Mouse (Mus musculus) midbrain, embryonic 10.5 days (tissue): ENCODE measurements at regions not wholly inside any gene's neighbourhood (a gene's known extent, or its start where the extent isn't known, plus 50 kb on each side); places are given as distances from the start of the nearest gene placed in this dataset.
A peak's percentile ranks its signal among the peaks of the same experiment; 100 is the strongest.

Experiments used
- DNase-seq: peaks from one replicate; pipeline ENCODE4 v3.0.0-alpha.2; 2017; ENCODE audit warnings: low spot score
- H3K27ac ChIP-seq: fragments of 300-500 bp; sonication (generic); replicated peaks from 2 replicates; pipeline ENCODE4 v1.5.1; 2016; ENCODE audit warnings: mild to moderate bottlenecking
- H3K27me3 ChIP-seq: fragments of 300-500 bp; sonication (generic); 2 replicates; pipeline ENCODE4 v1.6.1; 2016; ENCODE audit warnings: low read depth, mild to moderate bottlenecking; ENCODE audit not compliant: poor library complexity, severe bottlenecking
- H3K36me3 ChIP-seq: fragments of 300-500 bp; sonication (generic); 2 replicates; pipeline ENCODE4 v1.6.1; 2016; ENCODE audit warnings: mild to moderate bottlenecking, moderate library complexity
- H3K4me1 ChIP-seq: fragments of 300-500 bp; sonication (generic); 2 replicates; pipeline ENCODE4 v1.6.1; 2016
- H3K4me3 ChIP-seq: fragments of 300-500 bp; sonication (generic); 2 replicates; pipeline ENCODE4 v1.5.1; 2016; ENCODE audit warnings: mild to moderate bottlenecking, moderate library complexity
- H3K9me3 ChIP-seq: fragments of 300-500 bp; sonication (generic); replicated peaks from 2 replicates; pipeline ENCODE4 v1.6.1; 2016; ENCODE audit warnings: mild to moderate bottlenecking
- WGBS: fragments of 180-500 bp; shearing (Covaris S2); methylation state at CpG from one replicate; pipeline ENCODE4 v1.1.7; 2016; 5-methylcytosine and 5-hydroxymethylcytosine counted together

DNA sequence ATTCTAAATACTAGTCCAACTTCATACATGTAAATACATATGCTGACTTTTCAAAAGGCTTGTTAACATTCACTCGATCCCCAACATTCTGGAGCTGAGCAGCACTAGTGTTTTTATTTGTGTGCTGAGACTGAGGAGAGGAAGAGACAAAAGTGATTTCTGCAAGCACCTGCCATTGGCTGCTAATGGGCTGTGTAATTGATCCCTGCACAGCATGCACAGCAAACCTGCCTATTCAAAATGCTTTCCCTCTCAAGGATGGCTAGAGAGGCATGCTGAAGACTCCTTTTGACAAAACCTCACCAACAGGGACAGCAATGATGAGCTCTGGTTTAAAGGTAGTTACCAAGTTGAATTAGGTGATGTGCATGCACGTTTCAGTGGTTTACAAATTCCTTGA, 1059.4 kb upstream of the Gm10800 start:
- Histone ChIP-seq H3K36me3 (no peaks in the 10 kb centered on the region), H3K4me3 (no peak overlapping the region), H3K27me3 (no peaks in the 10 kb centered on the region), H3K4me1 (no peaks in the 10 kb centered on the region), H3K27ac (no peak overlapping the region), H3K9me3 (no peaks in the 10 kb centered on the region)
- DNase-seq = no peak
- 79% methylated on average over 2 of the region's 2 CpGs for WGBS

DNA sequence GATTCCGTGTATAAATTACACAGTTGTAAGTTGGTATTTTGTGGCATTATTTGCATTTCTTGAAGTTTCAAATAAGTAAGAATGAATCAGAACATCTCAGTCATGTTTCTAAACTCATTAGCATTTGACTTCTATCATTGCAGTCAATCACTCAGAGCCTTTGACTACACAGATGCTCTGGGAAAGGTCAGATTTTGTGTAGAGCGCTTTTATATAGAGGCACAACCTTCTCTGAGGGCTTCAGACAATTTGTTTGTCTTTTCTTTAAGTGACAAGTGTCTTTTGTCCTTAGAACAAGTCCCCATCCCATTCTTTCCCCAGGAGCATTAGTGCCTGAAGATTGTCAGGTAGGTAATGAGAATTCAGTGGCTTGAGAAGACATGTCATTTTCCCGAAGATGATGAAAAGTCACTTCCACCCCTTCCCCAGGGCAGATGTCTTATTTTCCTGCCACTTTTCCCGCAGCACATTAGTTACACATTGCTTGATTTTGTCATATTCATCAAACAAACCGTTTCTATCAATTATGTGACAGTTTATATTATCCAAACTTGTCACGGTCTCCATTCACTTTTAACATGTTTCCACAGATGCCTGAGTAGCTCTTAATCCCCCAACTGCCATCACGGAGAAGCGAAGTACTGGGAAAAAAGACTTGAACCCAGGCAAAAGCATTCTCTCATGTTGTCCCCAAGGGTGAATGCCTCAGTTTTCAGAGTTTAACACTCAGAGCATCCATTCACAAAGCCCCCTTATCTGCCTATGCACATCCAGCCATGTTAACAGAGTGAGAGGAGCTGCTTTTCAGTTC, 1035.3 kb upstream of the Gm10800 start:
- Histone ChIP-seq H3K27ac (no peak overlapping the region), H3K36me3 (no peaks in the 10 kb centered on the region), H3K9me3 (no peaks in the 10 kb centered on the region), H3K4me3 (no peak overlapping the region), H3K4me1 (peaks cover 6% of the 10 kb centered on the region), H3K27me3 (no peaks in the 10 kb centered on the region)
- peak; percentile 19 for DNase-seq
- WGBS = 57% methylated on average over 8 of the region's 8 CpGs

DNA sequence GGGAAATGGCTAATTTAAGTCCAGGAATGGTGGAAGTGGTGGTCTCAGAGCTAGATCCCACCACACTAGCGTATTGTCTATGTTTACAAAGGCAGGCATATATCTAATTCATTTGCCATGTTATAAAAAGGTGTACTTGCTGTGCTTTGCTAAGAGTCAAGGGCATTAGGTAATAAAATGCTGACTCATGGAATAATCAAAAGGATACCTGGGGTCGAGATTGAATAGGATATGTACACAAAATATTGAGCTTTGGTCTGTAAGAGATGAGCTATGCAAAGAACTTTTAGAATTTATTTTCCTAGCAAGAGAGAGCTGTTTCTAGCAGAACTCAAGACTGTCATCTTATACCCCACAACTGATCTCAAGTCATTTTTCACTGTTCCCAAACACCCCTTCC, 1025.6 kb upstream of the Gm10800 start:
- Histone ChIP-seq H3K36me3 (no peaks in the 10 kb centered on the region), H3K4me3 (no peak overlapping the region), H3K4me1 (no peaks in the 10 kb centered on the region), H3K9me3 (no peaks in the 10 kb centered on the region), H3K27me3 (no peaks in the 10 kb centered on the region), H3K27ac (no peak overlapping the region)
- no peak for DNase-seq
- 75% methylated on average over 2 of the region's 2 CpGs for WGBS
